Mouse (Mus musculus) Muller cell, postnatal 12 days (primary cell): ENCODE results near the gene A630095N17Rik.
A peak's percentile ranks its signal among the peaks of the same experiment; 100 is the strongest.
"Not testable (repeated sequence)": the region's sequence is repeated elsewhere in the genome, so short reads cannot be mapped to it uniquely, and the experiment has no call there.

ENCODE experiments used
- DNase-seq: peaks from one replicate; pipeline ENCODE4 v3.0.0-alpha.2; 2015; ENCODE audit errors: inconsistent ontology term

A630095N17Rik gene

GRCm38 (mm10) chr1:75243411-75243810, 11.5 kb upstream of the A630095N17Rik start:
- no peak for DNase-seq

GRCm38 (mm10) chr1:75239591-75239990, 7.7 kb upstream of the A630095N17Rik start:
- no peak for DNase-seq

GRCm38 (mm10) chr1:75236117-75237050, 4.5 kb upstream of the A630095N17Rik start, which contains the start of gene Dnajb2:
Gene Dnajb2, plus strand, starts transcription at chr1:75236406.
- DNase-seq: peak; percentile 89

- DNase-seq: peak; percentile 75
Observed at GRCm38 (mm10) chr1:75234606-75235005, 2.7 kb upstream of the A630095N17Rik start.

- DNase-seq: not testable (repeated sequence)
Observed at GRCm38 (mm10) chr1:75232489-75232888, 587 bp upstream of the A630095N17Rik start.

GRCm38 (mm10) chr1:75231224-75231623, 678 bp downstream of the A630095N17Rik start:
- DNase-seq: peak; percentile 42

- no peak for DNase-seq
Observed at GRCm38 (mm10) chr1:75230335-75230994, 1.4 kb downstream of the A630095N17Rik start.

- no peak for DNase-seq
Observed at GRCm38 (mm10) chr1:75229158-75229557, 2.7 kb downstream of the A630095N17Rik start.

- DNase-seq: no peak
Observed at GRCm38 (mm10) chr1:75227653-75228052, 4.2 kb downstream of the A630095N17Rik start.

- DNase-seq: no peak
Observed at GRCm38 (mm10) chr1:75226138-75226537, 5.8 kb downstream of the A630095N17Rik start.

- DNase-seq: no peak
Observed at GRCm38 (mm10) chr1:75225473-75225872, 6.4 kb downstream of the A630095N17Rik start.

GRCm38 (mm10) chr1:75223532-75223931, 8.4 kb downstream of the A630095N17Rik start:
- no peak for DNase-seq

- DNase-seq: no peak
Observed at GRCm38 (mm10) chr1:75222926-75223325, 9.0 kb downstream of the A630095N17Rik start.

GRCm38 (mm10) chr1:75221538-75221937, 10.4 kb downstream of the A630095N17Rik start:
- DNase-seq: no peak

- no peak for DNase-seq
Observed at GRCm38 (mm10) chr1:75219531-75219930, 12.4 kb downstream of the A630095N17Rik start, which contains the start of gene Tuba4a. Gene Tuba4a, minus strand, starts transcription at chr1:75219865.

- peak; percentile 80 for DNase-seq
Observed at GRCm38 (mm10) chr1:75219078-75219477, 12.8 kb downstream of the A630095N17Rik start.

GRCm38 (mm10) chr1:75218227-75219001, 13.5 kb downstream of the A630095N17Rik start:
- no peak for DNase-seq

- DNase-seq: no peak
Observed at GRCm38 (mm10) chr1:75217893-75218226, 14.0 kb downstream of the A630095N17Rik start.

GRCm38 (mm10) chr1:75216797-75217585, 14.9 kb downstream of the A630095N17Rik start:
- no peak for DNase-seq

- no peak for DNase-seq
Observed at GRCm38 (mm10) chr1:75215785-75216184, 16.1 kb downstream of the A630095N17Rik start.

GRCm38 (mm10) chr1:75214886-75215285, 17.0 kb downstream of the A630095N17Rik start:
- no peak for DNase-seq
